Mouse (Mus musculus) adrenal gland, adult 2 months (tissue): ENCODE data around the gene Pth2r. TPM values are rescaled to one million over a fixed set of nuclear protein-coding genes. Genes with fewer than 3 reads are reported as not detected.

Experiments
- polyA plus RNA-seq: library from polyadenylated mRNA; depleted of rRNA; stranded (reverse); fragments of >200 nt; gene quantifications from 2 replicates; pipeline ENCODE4 v1.2.3, GENCODE M21; 2012; rRNA removed
- total RNA-seq, 2 experiments: library from RNA; stranded (reverse); gene quantifications; 2 replicates each; pipeline ENCODE4 v1.2.3; 2021

The Pth2r gene
- total and polyA plus RNA-seq, 3 experiments, result not detected

Other genes starting within 250 kb of the Pth2r start
- gene Akr1cl, start 249.3 kb upstream of the Pth2r start, total RNA-seq, result 100 to 1,000 TPM; 844 to 986 TPM
- gene Akr1cl, start 249.3 kb upstream of the Pth2r start, polyA plus RNA-seq, result 169 and 242 TPM in 2 replicates
- not detected for gene Cryge, start 230.9 kb upstream of the Pth2r start, total RNA-seq
- gene Cryge, start 230.9 kb upstream of the Pth2r start, polyA plus RNA-seq, result 0.65 TPM in 1 of 2 replicates, not detected in the other
- gene Crygd, start 218.6 kb upstream of the Pth2r start, total RNA-seq, result not detected
- 1.3 TPM in 1 of 2 replicates, not detected in the other for gene Crygd, start 218.6 kb upstream of the Pth2r start, polyA plus RNA-seq
- not detected for gene Crygc, start 208.4 kb upstream of the Pth2r start, total RNA-seq
- not detected in 2 replicates for gene Crygc, start 208.4 kb upstream of the Pth2r start, polyA plus RNA-seq
- not detected for gene Crygb, start 199.8 kb upstream of the Pth2r start, total RNA-seq
- gene Crygb, start 199.8 kb upstream of the Pth2r start, polyA plus RNA-seq, result not detected in 2 replicates
- gene Cryga, start 178.7 kb upstream of the Pth2r start, total RNA-seq, result not detected
- gene Cryga, start 178.7 kb upstream of the Pth2r start, polyA plus RNA-seq, result not detected in 2 replicates
- gene Gm28845, start 162.5 kb upstream of the Pth2r start, total RNA-seq, result not detected
- gene Gm28845, start 162.5 kb upstream of the Pth2r start, polyA plus RNA-seq, result not detected in 2 replicates
- gene D630023F18Rik, start 158.8 kb upstream of the Pth2r start, total RNA-seq, result not detected
- gene D630023F18Rik, start 158.8 kb upstream of the Pth2r start, polyA plus RNA-seq, result not detected in 2 replicates
- gene Idh1, start 95.6 kb upstream of the Pth2r start, total RNA-seq, result 100 to 1,000 TPM; 567 to 693 TPM
- 50.2 and 59.9 TPM in 2 replicates for gene Idh1, start 95.6 kb upstream of the Pth2r start, polyA plus RNA-seq
- 10 to 100 TPM; 29.1 to 38.3 TPM for gene Pikfyve, start 95.4 kb upstream of the Pth2r start, total RNA-seq
- gene Pikfyve, start 95.4 kb upstream of the Pth2r start, polyA plus RNA-seq, result 5.7 and 8.0 TPM in 2 replicates